Mouse (Mus musculus) MEL (cell line): ENCODE results near the gene Cenpm. TPM values are rescaled to one million over a fixed set of nuclear protein-coding genes. Genes with fewer than 3 reads are reported as not detected.

Experiments used
- DNase-seq: peaks from one replicate; pipeline ENCODE4 v3.0.0; 2011; ENCODE audit warnings: low read depth, low spot score
- H3K27ac ChIP-seq: 2 replicates; pipeline ENCODE4 v1.5.1; 2012; ENCODE audit warnings: low read depth, mild to moderate bottlenecking, control low read depth, low read length, moderate library complexity; ENCODE audit not compliant: control insufficient read depth
- H3K27me3 ChIP-seq, 2 experiments: fragments of 150-350 bp in 1 of 2; sonication (generic) in 1 of 2; 2 replicates each; pipeline ENCODE4 v1.6.1; 2012; ENCODE audit warnings: low read length in 2 of 2, mild to moderate bottlenecking in 2 of 2, improper control_type of control experiment in 1 of 2, moderate library complexity in 1 of 2; ENCODE audit not compliant: insufficient read depth in 2 of 2, control insufficient read depth in 1 of 2
- H3K36me3 ChIP-seq, 2 experiments: 2 replicates each; pipeline ENCODE4 v1.6.1; 2012 to 2014; ENCODE audit warnings: low read length in 2 of 2, improper control_type of control experiment in 1 of 2, inconsistent platforms in 1 of 2, mild to moderate bottlenecking in 1 of 2; ENCODE audit not compliant: insufficient read depth in 2 of 2, control insufficient read depth in 1 of 2
- H3K4me1 ChIP-seq, 2 experiments: fragments of 150-350 bp in 1 of 2; sonication (generic) in 1 of 2; 2 replicates each; pipeline ENCODE4 v1.6.1; 2012; ENCODE audit warnings: low read length in 2 of 2, improper control_type of control experiment in 1 of 2, mild to moderate bottlenecking in 1 of 2; ENCODE audit not compliant: insufficient read depth in 2 of 2, control insufficient read depth in 1 of 2
- H3K4me3 ChIP-seq, 2 experiments: fragments of 150-350 bp in 1 of 2; sonication (generic) in 1 of 2; 2 replicates each; pipeline ENCODE4 v1.5.1; 2012; ENCODE audit warnings: low read depth in 2 of 2, low read length in 2 of 2, mild to moderate bottlenecking in 2 of 2, moderate library complexity in 2 of 2, control low read depth in 1 of 2, improper control_type of control experiment in 1 of 2; ENCODE audit not compliant: control insufficient read depth in 1 of 2, insufficient read depth in 1 of 2
- H3K79me2 ChIP-seq: 2 replicates; pipeline ENCODE4 v1.6.1; 2012; ENCODE audit warnings: mild to moderate bottlenecking, low read length, moderate library complexity; ENCODE audit not compliant: control insufficient read depth, poor library complexity, insufficient read depth
- H3K9ac ChIP-seq: 2 replicates; pipeline ENCODE4 v1.6.1; 2012; ENCODE audit warnings: low read depth, mild to moderate bottlenecking, control low read depth, low read length, moderate library complexity; ENCODE audit not compliant: control insufficient read depth, poor library complexity, severe bottlenecking
- H3K9me3 ChIP-seq: fragments of 150-350 bp; sonication (generic); replicated peaks from 2 replicates; pipeline ENCODE4 v1.6.1; 2012; ENCODE audit warnings: mild to moderate bottlenecking, low read length, improper control_type of control experiment, moderate library complexity; ENCODE audit not compliant: insufficient read depth
- BHLHE40 ChIP-seq: IDR thresholded peaks from 2 replicates; pipeline ENCODE4 v1.6.1; 2012; ENCODE audit warnings: low read depth, mild to moderate bottlenecking, inconsistent platforms, low read length, improper control_type of control experiment, borderline replicate concordance
- CHD2 ChIP-seq: IDR thresholded peaks from 2 replicates; pipeline ENCODE4 v1.6.1; 2011; ENCODE audit warnings: low read length, improper control_type of control experiment
- E2F4 ChIP-seq: IDR thresholded peaks from 2 replicates; pipeline ENCODE4 v1.6.1; 2011; ENCODE audit warnings: low read depth, low read length, improper control_type of control experiment, borderline replicate concordance
- ELF1 ChIP-seq: IDR thresholded peaks from 2 replicates; pipeline ENCODE4 v1.6.1; 2014; ENCODE audit warnings: low read depth, mild to moderate bottlenecking, inconsistent platforms, low read length, improper control_type of control experiment, moderate library complexity
- EP300 ChIP-seq, 2 experiments: IDR thresholded peaks; 2 replicates each; pipeline ENCODE4 v1.6.1; 2011; ENCODE audit warnings: improper control_type of control experiment in 2 of 2, low read length in 2 of 2, low read depth in 1 of 2, mild to moderate bottlenecking in 1 of 2
- GABPA ChIP-seq: IDR thresholded peaks from 2 replicates; pipeline ENCODE4 v1.6.1; 2012; ENCODE audit warnings: low read depth, mild to moderate bottlenecking, inconsistent platforms, low read length, improper control_type of control experiment, moderate library complexity
- HCFC1 ChIP-seq: IDR thresholded peaks from 2 replicates; pipeline ENCODE4 v1.6.1; 2012; ENCODE audit warnings: low read depth, mild to moderate bottlenecking, inconsistent platforms, low read length, improper control_type of control experiment, moderate library complexity
- KAT2A ChIP-seq: conservative IDR thresholded peaks from 2 replicates; pipeline ENCODE4 v1.6.1; 2012; ENCODE audit warnings: low read depth, low read length, improper control_type of control experiment, inconsistent platforms
- MAFK ChIP-seq: IDR thresholded peaks from 2 replicates; pipeline ENCODE4 v1.6.1; 2011; ENCODE audit warnings: low read depth, mild to moderate bottlenecking, low read length, improper control_type of control experiment, borderline replicate concordance
- MAX ChIP-seq: IDR thresholded peaks from 2 replicates; pipeline ENCODE4 v1.6.1; 2011; ENCODE audit warnings: low read length, improper control_type of control experiment
- MAZ ChIP-seq: IDR thresholded peaks from 2 replicates; pipeline ENCODE4 v1.6.1; 2012; ENCODE audit warnings: low read depth, mild to moderate bottlenecking, inconsistent platforms, low read length, improper control_type of control experiment
- MXI1 ChIP-seq: IDR thresholded peaks from 2 replicates; pipeline ENCODE4 v1.6.1; 2011; ENCODE audit warnings: mild to moderate bottlenecking, low read depth, low read length, improper control_type of control experiment
- MYC ChIP-seq: IDR thresholded peaks from 2 replicates; pipeline ENCODE4 v1.6.1; 2011; ENCODE audit warnings: low read depth, mild to moderate bottlenecking, low read length, improper control_type of control experiment, moderate library complexity
- NELFE ChIP-seq: IDR thresholded peaks from 2 replicates; pipeline ENCODE4 v1.6.1; 2011; ENCODE audit warnings: low read depth, low read length, improper control_type of control experiment
- POLR2AphosphoS2 ChIP-seq: IDR thresholded peaks from 2 replicates; pipeline ENCODE4 v1.6.1; 2011; ENCODE audit warnings: low read length, improper control_type of control experiment
- RCOR1 ChIP-seq: IDR thresholded peaks from 2 replicates; pipeline ENCODE4 v1.6.1; 2012; ENCODE audit warnings: low read depth, mild to moderate bottlenecking, inconsistent platforms, low read length, improper control_type of control experiment
- SMC3 ChIP-seq: IDR thresholded peaks from 2 replicates; pipeline ENCODE4 v1.6.1; 2011; ENCODE audit warnings: low read depth, low read length, improper control_type of control experiment
- TCF12 ChIP-seq: IDR thresholded peaks from 2 replicates; pipeline ENCODE4 v1.6.1; 2014; ENCODE audit warnings: low read depth, mild to moderate bottlenecking, inconsistent platforms, low read length, improper control_type of control experiment, moderate library complexity
- UBTF ChIP-seq: IDR thresholded peaks from 2 replicates; pipeline ENCODE4 v1.6.1; 2012; ENCODE audit warnings: low read depth, mild to moderate bottlenecking, inconsistent platforms, low read length, improper control_type of control experiment, moderate library complexity, borderline replicate concordance; ENCODE audit not compliant: insufficient read depth
- USF1 ChIP-seq: IDR thresholded peaks from 2 replicates; pipeline ENCODE4 v1.6.1; 2014; ENCODE audit warnings: low read depth, mild to moderate bottlenecking, inconsistent platforms, low read length, improper control_type of control experiment, moderate library complexity
- USF2 ChIP-seq, 2 experiments: IDR thresholded peaks; 2 replicates each; pipeline ENCODE4 v1.6.1; 2011 to 2012; ENCODE audit warnings: improper control_type of control experiment in 2 of 2, low read length in 2 of 2, borderline replicate concordance in 1 of 2, inconsistent platforms in 1 of 2, low read depth in 1 of 2, mild to moderate bottlenecking in 1 of 2; ENCODE audit not compliant: insufficient read depth in 1 of 2
- polyA plus RNA-seq, 2 experiments: library from polyadenylated mRNA; stranded (reverse) in 1 of 2; unstranded in 1 of 2; fragments of >175 nt in 1 of 2; fragments of >200 nt in 1 of 2; gene quantifications; 2 replicates each; pipeline versions ENCODE4 v1.2.1 to v1.2.4; 2012; ENCODE audit warnings: low replicate concordance in 2 of 2, low read depth in 1 of 2; ENCODE audit not compliant: insufficient read length in 2 of 2, insufficient read depth in 1 of 2, missing spikeins in 1 of 2
- total RNA-seq: library from RNA; depleted of rRNA; stranded (reverse); fragments of 300-350 nt; gene quantifications from 2 replicates; pipeline ENCODE4 v1.2.3, GENCODE M21; 2012

Gene Cenpm
- total and polyA plus RNA-seq, 3 experiments, result 23.7 to 56.3 TPM; not detected in 1

- no peak overlapping the region for H3K4me3 ChIP-seq
- H3K27me3 ChIP-seq, result no peaks in the 10 kb centered on the region
- no peak overlapping the region for H3K27ac ChIP-seq
- no peak for DNase-seq
- no peaks in the 10 kb centered on the region for H3K9me3 ChIP-seq
- H3K4me1 ChIP-seq, result no peaks in the 10 kb centered on the region
- H3K36me3 ChIP-seq, result no peaks in the 10 kb centered on the region
- H3K9ac ChIP-seq, result no peak overlapping the region
- H3K79me2 ChIP-seq, result no peaks in the 10 kb centered on the region
- no peak for TF ChIP-seq GABPA
- TF ChIP-seq EP300 (IDR thresholded peaks at IDR 0.05; ENCODE audit: low read depth in 1 of 2, low read length in 2 of 2), result no peak
- no peak for TF ChIP-seq KAT2A
- no peak for TF ChIP-seq TCF12
- TF ChIP-seq MAFK, result no peak
- no peak for TF ChIP-seq MAZ
- TF ChIP-seq MYC, result no peak
- TF ChIP-seq ELF1, result no peak
- TF ChIP-seq HCFC1, result no peak
- TF ChIP-seq SMC3, result no peak
- no peak for TF ChIP-seq RCOR1
- no peak for TF ChIP-seq E2F4
- no peak for TF ChIP-seq CHD2
- TF ChIP-seq MXI1, result no peak
- TF ChIP-seq USF2 (IDR thresholded peaks at IDR 0.05; ENCODE audit: borderline replicate concordance in 1 of 2, insufficient read depth in 1 of 2, low read depth in 1 of 2, low read length in 2 of 2), result no peak
- TF ChIP-seq USF1, result no peak
- TF ChIP-seq BHLHE40, result no peak
- TF ChIP-seq POLR2AphosphoS2, result no peak
Measured at GRCm38 (mm10) chr15:82274927-82275901, 30.7 kb upstream of the Cenpm start.

- no peaks in the 10 kb centered on the region for H3K79me2 ChIP-seq
- H3K36me3 ChIP-seq, result no peaks in the 10 kb centered on the region
- DNase-seq, result no peak
- no peaks in the 10 kb centered on the region for H3K9me3 ChIP-seq
- no peaks in the 10 kb centered on the region for H3K27me3 ChIP-seq
- no peak within 1 kb of the TSS for H3K27ac ChIP-seq
- no peaks in the 10 kb centered on the region for H3K4me1 ChIP-seq
- H3K4me3 ChIP-seq, result no peak within 1 kb of the TSS
- TF ChIP-seq RCOR1, result no peak
- no peak for TF ChIP-seq NELFE
- TF ChIP-seq POLR2AphosphoS2, result no peak
- no peak for TF ChIP-seq UBTF
- TF ChIP-seq USF2 (IDR thresholded peaks at IDR 0.05; ENCODE audit: borderline replicate concordance in 1 of 2, insufficient read depth in 1 of 2, low read depth in 1 of 2, low read length in 2 of 2), result no peak
- no peak for TF ChIP-seq MYC
- TF ChIP-seq MAX, result no peak
- TF ChIP-seq MXI1, result no peak
- H3K9ac ChIP-seq, result no peak within 1 kb of the TSS
Measured at GRCm38 (mm10) chr15:82274593-82274926, 30.0 kb upstream of the Cenpm start, which contains the start of gene Sept3. TSS of gene Sept3 (plus strand) at chr15:82274893.
